Mouse (Mus musculus) kidney, adult 2 months (tissue): ENCODE measurements at regions not wholly inside any gene's neighbourhood (a gene's known extent, or its start where the extent isn't known, plus 50 kb on each side); places are given as distances from the start of the nearest gene placed in this dataset.

Experiments
- CTCF ChIP-seq: fragments of 200-500 bp; conservative IDR thresholded peaks from 2 replicates; pipeline ENCODE4 v1.5.1; 2011; ENCODE audit warnings: low read depth, mild to moderate bottlenecking, control low read depth, low read length, moderate library complexity, mixed read lengths; ENCODE audit not compliant: insufficient read depth, insufficient read length
- POLR2A ChIP-seq: fragments of 200-500 bp; IDR thresholded peaks from one replicate; pipeline ENCODE4 v1.6.1; 2011; ENCODE audit warnings: low read depth, low read length, control low read depth

- TF ChIP-seq CTCF (no peak), POLR2A (no peak)
These were observed 121.5 kb downstream of the Gm379 start for GRCm38 (mm10) chrX:108543149-108543548.
